Mouse (Mus musculus) ovary, adult 2 months (tissue): Measurements from ENCODE around the gene 1700001O22Rik. TPM values are rescaled to one million over a fixed set of nuclear protein-coding genes. Genes with fewer than 3 reads are reported as not detected.

ENCODE experiments used
- polyA plus RNA-seq: library from polyadenylated mRNA; depleted of rRNA; stranded (reverse); fragments of >200 nt; gene quantifications from 2 replicates; pipeline ENCODE4 v1.2.3, GENCODE M21; 2012; rRNA removed

The 1700001O22Rik gene
- polyA plus RNA-seq: 9.8 and 14.9 TPM in 2 replicates

DNA sequence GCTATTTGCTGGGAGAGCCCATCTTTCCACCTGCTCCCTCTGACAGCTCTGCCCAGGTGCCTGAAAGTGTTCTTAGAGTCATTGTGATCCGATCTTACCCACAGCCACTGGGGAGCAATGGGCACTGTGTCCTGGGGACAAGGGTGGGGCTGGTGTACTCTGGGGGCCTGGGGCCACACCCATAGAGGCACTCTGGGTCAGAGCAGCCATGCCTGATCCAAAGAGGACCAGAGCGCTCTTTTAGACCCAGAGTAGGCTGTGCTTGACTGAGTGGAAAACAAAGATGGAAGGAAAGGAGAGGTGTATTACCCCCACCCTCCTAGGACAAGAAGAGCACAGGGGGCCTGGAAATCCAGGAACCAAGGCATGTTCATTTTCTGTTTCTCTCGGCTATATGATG, at the start of gene 1700001O22Rik:
TSS of gene 1700001O22Rik (minus strand) at position 58 of the 400 bp plus-strand sequence.

DNA sequence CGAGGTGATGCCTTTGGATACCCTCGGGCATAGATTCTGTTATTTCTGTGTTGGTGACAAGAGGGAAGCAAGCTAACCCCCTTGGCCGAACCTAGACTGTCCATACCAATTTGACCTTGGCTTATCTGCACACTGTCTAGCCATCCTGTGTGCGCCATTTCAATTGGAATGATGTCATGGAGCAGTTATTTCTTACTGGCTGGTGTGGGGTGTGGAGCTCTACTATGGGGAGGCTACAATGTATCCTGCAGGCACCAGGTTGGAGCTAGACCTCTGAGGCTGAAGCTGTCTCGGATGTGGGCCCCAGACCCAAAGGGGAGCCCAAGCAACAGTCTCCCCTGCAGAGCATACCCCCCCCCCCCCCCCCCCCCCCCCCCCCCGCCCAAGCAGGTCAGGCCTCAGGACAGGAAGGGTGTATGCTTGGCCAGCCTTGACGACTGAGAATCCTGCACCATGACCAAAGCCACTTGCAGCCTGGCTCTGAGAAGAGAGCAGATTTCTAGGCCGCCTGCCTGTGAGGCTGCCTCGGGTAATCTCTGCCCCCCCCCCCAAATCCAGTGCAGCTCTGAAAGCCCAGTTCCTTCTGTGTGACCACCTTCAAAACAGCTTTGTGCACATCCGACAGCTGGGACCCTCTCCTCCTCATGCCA, 31.0 kb upstream of the 1700001O22Rik start, which contains the start of gene Prrx2:
TSS of gene Prrx2 (plus strand) at position 600 of the 650 bp plus-strand sequence.

DNA sequence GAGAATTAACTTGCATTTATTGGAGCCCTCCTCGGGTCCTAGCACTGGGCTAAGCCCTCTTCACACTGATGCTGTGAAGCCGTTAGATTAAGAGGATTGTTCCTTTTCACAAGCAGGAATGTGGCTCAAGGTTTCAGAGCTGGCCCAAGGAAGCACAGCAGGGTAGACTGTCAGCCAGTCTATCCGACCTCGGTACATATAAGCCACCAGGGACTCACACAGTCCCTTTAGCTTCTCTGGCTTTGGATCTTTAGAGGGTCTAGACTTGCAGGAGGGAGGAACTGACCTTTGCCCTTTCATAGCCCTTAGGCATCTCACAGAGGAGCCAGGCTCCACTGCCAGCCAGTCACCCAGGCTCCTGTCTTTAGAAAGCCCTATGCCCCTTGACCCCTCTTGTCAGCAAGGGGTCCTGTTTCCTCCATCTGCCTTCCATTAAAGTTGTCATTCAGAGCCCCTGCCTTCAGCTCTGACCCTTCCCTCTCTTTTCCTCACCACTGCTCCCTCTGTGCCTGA, 26.9 kb upstream of the 1700001O22Rik start, which contains the start of gene Asb6:
TSS of gene Asb6 (minus strand) at position 51 of the 513 bp plus-strand sequence.

DNA sequence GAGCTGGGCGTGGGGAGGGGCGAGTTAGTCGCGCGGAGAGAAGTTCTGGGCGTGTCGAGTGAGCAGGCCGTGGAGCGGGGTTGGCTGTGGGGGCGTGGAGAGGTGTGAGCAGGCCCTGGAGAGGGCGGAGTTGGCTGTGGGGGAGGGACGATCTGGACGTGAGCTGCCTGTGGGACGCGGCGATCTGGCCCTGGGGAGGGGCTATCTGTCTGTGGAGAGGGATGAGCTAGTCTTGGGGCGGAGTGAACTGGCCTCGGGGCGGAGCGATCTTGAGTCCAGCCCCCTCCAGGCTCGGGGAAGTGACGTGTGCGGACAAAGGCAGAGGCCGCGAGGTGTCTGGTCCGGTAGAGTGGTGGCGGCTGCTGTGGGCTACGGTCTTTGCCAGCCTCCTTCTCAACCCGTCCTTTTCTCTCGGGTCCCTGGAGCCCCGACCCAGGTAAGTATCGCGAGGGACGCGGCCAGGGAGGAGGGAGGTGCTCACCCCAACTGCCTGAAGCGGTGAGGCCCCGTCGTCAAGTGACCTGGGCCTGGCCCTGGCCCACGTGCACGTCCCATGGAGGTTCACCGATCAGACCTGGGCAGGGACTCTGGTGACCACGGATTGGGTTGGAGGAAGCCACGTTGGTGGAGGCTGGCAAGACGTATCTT, 4.3 kb upstream of the 1700001O22Rik start, which contains the start of gene Ntmt1:
TSS of gene Ntmt1 (plus strand) at position 179 of the 648 bp plus-strand sequence.

Other genes with a start within 250 kb of the 1700001O22Rik start
- 1.2 and 1.5 TPM in 2 replicates for gene Cstad, start 208.6 kb downstream of the 1700001O22Rik start, polyA plus RNA-seq
- 99.7 and 104 TPM in 2 replicates for gene Ntmt1, start 4.2 kb upstream of the 1700001O22Rik start, polyA plus RNA-seq
- 73.3 and 81.6 TPM in 2 replicates for gene Asb6, start 26.7 kb upstream of the 1700001O22Rik start, polyA plus RNA-seq
- gene Prrx2, start 31.3 kb upstream of the 1700001O22Rik start, polyA plus RNA-seq: 51.3 and 84.2 TPM in 2 replicates
- gene Ptges, start 126.2 kb upstream of the 1700001O22Rik start, polyA plus RNA-seq: 113 and 139 TPM in 2 replicates
- gene Tor1b, start 149.3 kb upstream of the 1700001O22Rik start, polyA plus RNA-seq: 35.4 and 36.1 TPM in 2 replicates
- gene Tor1a, start 164.3 kb upstream of the 1700001O22Rik start, polyA plus RNA-seq: 58.1 and 68.0 TPM in 2 replicates
- gene BC005624, start 178.5 kb upstream of the 1700001O22Rik start, polyA plus RNA-seq: 11.3 and 20.1 TPM in 2 replicates
- 24.8 and 25.8 TPM in 2 replicates for gene Usp20, start 178.6 kb upstream of the 1700001O22Rik start, polyA plus RNA-seq